Mouse (Mus musculus) liver, embryonic 14.5 days (tissue): Measurements from ENCODE around the gene Parvg. TPM values are rescaled to one million over a fixed set of nuclear protein-coding genes. Genes with fewer than 3 reads are reported as not detected.
A peak's percentile ranks its signal among the peaks of the same experiment; 100 is the strongest.

ENCODE experiments used
- ATAC-seq: fragments of 200-750 bp; cut with Nextera tagmentation; 2 replicates; pipeline ENCODE4 v1.8.0; 2017; ENCODE audit warnings: moderate number of reproducible peaks, mild to moderate bottlenecking, moderate library complexity; ENCODE audit not compliant: insufficient read depth
- DNase-seq, 3 experiments: peaks; one replicate each; pipeline ENCODE4 v3.0.0-alpha.2; 2012 to 2013; ENCODE audit warnings: low read depth in 3 of 3, low spot score in 3 of 3
- H3K27ac ChIP-seq: fragments of 300-500 bp; sonication (generic); 2 replicates; pipeline ENCODE4 v1.5.1; 2014; ENCODE audit warnings: moderate library complexity, mild to moderate bottlenecking, control low read depth, inconsistent platforms
- H3K27me3 ChIP-seq: fragments of 300-500 bp; sonication (generic); 2 replicates; pipeline ENCODE4 v1.6.1; 2014; ENCODE audit warnings: mild to moderate bottlenecking, low read length, moderate library complexity; ENCODE audit not compliant: control insufficient read depth, insufficient read depth
- H3K36me3 ChIP-seq: fragments of 300-500 bp; sonication (generic); replicated peaks from 2 replicates; pipeline ENCODE4 v1.6.1; 2014; ENCODE audit warnings: low read depth; ENCODE audit not compliant: control insufficient read depth, insufficient read depth
- H3K4me1 ChIP-seq, 2 experiments: fragments of 200-500 bp in 1 of 2; fragments of 300-500 bp in 1 of 2; sonication (generic) in 1 of 2; replicated peaks; 2 replicates each; pipeline ENCODE4 v1.6.1; 2012 to 2014; ENCODE audit warnings: antibody characterized with exemption in 1 of 2, inconsistent platforms in 1 of 2, low read length in 1 of 2; ENCODE audit not compliant: control insufficient read depth in 2 of 2, insufficient read depth in 2 of 2
- H3K4me2 ChIP-seq: fragments of 300-500 bp; sonication (generic); 2 replicates; pipeline ENCODE4 v1.6.1; 2014; ENCODE audit warnings: low read depth, mild to moderate bottlenecking, control low read depth, moderate library complexity
- H3K4me3 ChIP-seq, 2 experiments: fragments of 200-500 bp in 1 of 2; fragments of 300-500 bp in 1 of 2; sonication (generic) in 1 of 2; 2 replicates each; pipeline ENCODE4 v1.5.1; 2012 to 2014; ENCODE audit warnings: low read depth in 2 of 2, low read length in 2 of 2, mild to moderate bottlenecking in 2 of 2, control low read depth in 1 of 2, inconsistent platforms in 1 of 2, moderate library complexity in 1 of 2; ENCODE audit not compliant: insufficient read depth in 1 of 2
- H3K9ac ChIP-seq: fragments of 300-500 bp; sonication (generic); replicated peaks from 2 replicates; pipeline ENCODE4 v1.6.1; 2014; ENCODE audit warnings: mild to moderate bottlenecking, control low read depth, moderate library complexity
- H3K9me3 ChIP-seq: fragments of 300-500 bp; sonication (generic); 2 replicates; pipeline ENCODE4 v1.6.1; 2016; ENCODE audit warnings: low read length, mixed read lengths; ENCODE audit not compliant: control insufficient read depth
- CTCF ChIP-seq: IDR thresholded peaks from 2 replicates; pipeline ENCODE4 v1.5.1; 2016; ENCODE audit warnings: antibody characterized with exemption, low read depth, control low read depth
- EP300 ChIP-seq: IDR thresholded peaks from 2 replicates; pipeline ENCODE4 v1.6.1; 2016; ENCODE audit warnings: antibody characterized with exemption, low read depth
- WGBS: fragments of 180-500 bp; shearing (Covaris S2); extraction: QIAGEN DNeasy Blood & Tissue Kit; methylation state at CpG from one replicate; pipeline ENCODE4 v1.1.7; 2014; ENCODE audit not compliant: insufficient replicate concordance; 5-methylcytosine and 5-hydroxymethylcytosine counted together
- polyA plus RNA-seq, 2 experiments: library from polyadenylated mRNA; depleted of rRNA in 1 of 2; stranded (reverse) in 1 of 2; unstranded in 1 of 2; fragments of >200 nt; fragmentation: Nextera tagmentation in 1 of 2; extraction: Ambion mirVana in 1 of 2; gene quantifications; 2 replicates each; pipeline versions ENCODE4 v1.2.1 to v1.2.3; 2012 to 2014

Parvg gene
- polyA plus RNA-seq (2012; rRNA removed): 7.6 and 8.3 TPM in 2 replicates
- polyA plus RNA-seq (2014; fragmentation: Nextera tagmentation; extraction: Ambion mirVana): 6.6 and 7.6 TPM in 2 replicates

DNA sequence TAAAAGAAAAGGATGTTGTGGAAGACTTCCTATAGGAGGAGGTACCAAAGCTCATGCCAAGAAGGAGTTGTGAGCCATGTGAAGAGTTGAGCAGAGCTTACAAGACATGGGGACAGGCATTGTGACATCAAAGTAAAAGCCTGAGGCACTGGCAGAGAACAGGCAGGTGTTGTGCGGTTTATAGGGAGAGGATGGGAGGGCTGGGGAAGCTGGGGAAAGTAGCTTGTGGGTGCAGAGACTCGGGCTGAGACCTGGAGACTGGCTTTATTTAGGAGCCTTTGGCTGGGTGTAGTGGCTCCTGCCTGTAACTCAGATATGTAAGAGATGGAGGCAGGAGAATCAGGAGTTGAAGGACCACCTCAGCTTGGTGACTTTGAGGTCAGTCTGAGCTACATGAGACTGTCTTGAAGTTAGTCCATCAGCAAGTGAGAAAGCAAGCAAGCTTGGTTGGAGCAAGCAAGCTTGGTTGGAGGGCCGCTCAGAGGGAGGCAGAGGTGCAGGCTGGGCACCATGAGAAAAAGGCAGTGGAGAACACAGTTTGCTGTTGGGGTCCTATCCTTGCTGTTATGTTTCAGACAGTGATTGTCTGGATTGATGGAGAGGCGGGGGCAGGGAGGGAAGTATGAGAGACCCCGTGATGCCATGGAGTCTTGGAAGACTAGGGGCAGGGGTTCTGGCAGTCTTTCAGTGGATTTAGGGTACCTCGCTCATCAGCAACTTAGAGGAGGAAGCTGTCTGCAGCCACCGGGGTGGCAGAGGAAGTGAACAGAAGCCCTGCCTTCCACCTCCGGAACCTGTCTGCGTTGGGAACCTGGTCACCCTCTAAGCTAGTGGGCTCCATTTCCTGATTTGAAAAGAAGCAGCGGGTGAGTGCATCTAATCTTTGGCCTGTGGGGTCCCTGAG, at the start of gene Parvg:
Gene Parvg (plus strand): TSS at position 61 of the 904 bp plus-strand sequence.
- WGBS: 31% methylated on average over 10 of the region's 10 CpGs
- Histone ChIP-seq H3K4me3 (peak within 1 kb of the TSS; percentile 41 to 46), H3K4me2 (peak within 1 kb of the TSS; percentile 50), H3K9me3 (no peaks in the 10 kb centered on the region), H3K27me3 (no peaks in the 10 kb centered on the region), H3K4me1 (0 out of 4 replicates have a peak, but pooled peaks cover 0 to 2% of the 10 kb centered on the region in 2 experiments), H3K27ac (no peak within 1 kb of the TSS; the same call in 1 of the 2 replicates), H3K36me3 (no peaks in the 10 kb centered on the region), H3K9ac (no peak within 1 kb of the TSS; the same call in 1 of the 2 replicates)
- ATAC-seq (no peak), DNase-seq (no peak)
- TF ChIP-seq EP300 (no peak), CTCF (no peak)

DNA sequence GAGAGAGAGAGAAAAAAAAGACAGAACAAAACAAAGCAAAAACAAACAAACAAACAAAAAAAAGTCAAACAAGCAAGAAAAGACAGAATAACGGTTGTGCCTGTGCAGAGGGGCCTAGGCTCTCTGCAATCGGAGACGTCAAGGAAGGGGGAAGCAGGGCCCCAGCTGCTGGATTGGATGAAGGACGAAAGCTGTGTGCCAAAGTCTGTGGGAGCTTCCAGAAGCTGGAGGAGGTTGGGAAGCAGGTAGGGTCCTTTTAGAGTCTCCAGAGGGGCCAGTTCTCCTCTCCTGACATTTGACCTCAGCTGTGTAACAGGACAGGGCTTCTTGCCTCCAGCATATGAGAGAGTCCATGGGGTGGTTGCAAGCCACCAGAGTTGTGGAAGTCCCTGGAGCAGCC, 47.8 kb upstream of the Parvg start:
- Histone ChIP-seq H3K4me1 (no peaks in the 10 kb centered on the region), H3K27ac (no peak overlapping the region), H3K36me3 (no peaks in the 10 kb centered on the region; the same call in 1 of the 2 replicates), H3K4me3 (no peak overlapping the region), H3K4me2 (no peak overlapping the region), H3K9ac (no peak overlapping the region), H3K27me3 (no peaks in the 10 kb centered on the region), H3K9me3 (no peaks in the 10 kb centered on the region)
- DNase-seq (no peak), ATAC-seq (no peak)
- WGBS: 67% methylated on average over 4 of the region's 4 CpGs
- no peak for TF ChIP-seq CTCF

DNA sequence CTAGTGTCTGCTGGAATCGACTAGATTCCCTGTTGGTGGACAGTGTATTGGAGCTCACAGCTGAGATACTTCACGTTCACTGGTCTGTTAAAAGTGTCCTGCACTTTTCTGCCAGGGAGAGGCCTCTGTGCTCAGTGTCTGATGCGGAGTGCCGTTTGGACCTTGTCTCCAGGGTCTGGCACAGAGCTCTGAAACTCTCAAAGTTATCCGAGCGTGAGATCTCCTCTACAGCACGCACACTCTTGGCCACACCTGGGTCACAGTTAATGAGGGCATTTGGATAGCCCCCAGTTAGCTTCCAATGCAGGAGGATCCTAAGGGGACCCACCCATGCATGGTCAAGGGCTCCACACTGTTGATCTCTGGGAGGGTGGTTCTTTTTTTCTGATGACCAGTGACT, 45.7 kb upstream of the Parvg start:
- TF ChIP-seq CTCF: no peak
- TF ChIP-seq EP300: no peak
- Histone ChIP-seq H3K9ac (no peak overlapping the region), H3K4me3 (no peak overlapping the region), H3K27ac (no peak overlapping the region), H3K4me2 (no peak overlapping the region), H3K9me3 (no peaks in the 10 kb centered on the region), H3K36me3 (no peaks in the 10 kb centered on the region; the same call in 1 of the 2 replicates), H3K4me1 (no peaks in the 10 kb centered on the region), H3K27me3 (no peaks in the 10 kb centered on the region)
- ATAC-seq (no peak), DNase-seq (no peak)
- WGBS: 74% methylated on average over 7 of the region's 7 CpGs

DNA sequence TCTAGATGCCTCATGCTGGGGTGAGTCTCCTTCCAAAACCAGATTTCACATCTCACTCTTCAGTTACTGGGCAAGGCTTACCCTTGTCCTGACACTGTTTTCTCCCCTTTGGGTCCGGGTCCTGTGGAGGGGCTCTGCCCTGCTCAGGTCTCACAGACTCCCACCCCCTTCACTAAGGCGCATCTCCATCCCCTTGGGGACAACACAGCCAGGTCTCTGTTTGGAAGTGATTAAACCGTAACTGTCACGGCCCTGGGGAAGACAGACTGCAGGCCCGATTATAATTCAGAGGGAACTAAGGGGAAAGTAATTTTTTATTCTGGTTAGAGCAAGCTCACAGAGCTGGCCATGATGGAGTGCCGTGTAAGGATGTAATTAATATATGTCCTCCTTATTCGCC, 45.2 kb upstream of the Parvg start:
- H3K9me3 ChIP-seq: no peaks in the 10 kb centered on the region
- H3K27ac ChIP-seq: no peak overlapping the region
- H3K9ac ChIP-seq: no peak overlapping the region
- WGBS: 75% methylated on average over 7 of the region's 7 CpGs
- no peak overlapping the region for H3K4me2 ChIP-seq
- H3K27me3 ChIP-seq: no peaks in the 10 kb centered on the region
- H3K4me1 ChIP-seq: no peaks in the 10 kb centered on the region
- no peaks in the 10 kb centered on the region for H3K36me3 ChIP-seq
- ATAC-seq (no peak), DNase-seq (no peak)
- TF ChIP-seq CTCF (no peak), EP300 (no peak)
- H3K4me3 ChIP-seq: no peak overlapping the region

DNA sequence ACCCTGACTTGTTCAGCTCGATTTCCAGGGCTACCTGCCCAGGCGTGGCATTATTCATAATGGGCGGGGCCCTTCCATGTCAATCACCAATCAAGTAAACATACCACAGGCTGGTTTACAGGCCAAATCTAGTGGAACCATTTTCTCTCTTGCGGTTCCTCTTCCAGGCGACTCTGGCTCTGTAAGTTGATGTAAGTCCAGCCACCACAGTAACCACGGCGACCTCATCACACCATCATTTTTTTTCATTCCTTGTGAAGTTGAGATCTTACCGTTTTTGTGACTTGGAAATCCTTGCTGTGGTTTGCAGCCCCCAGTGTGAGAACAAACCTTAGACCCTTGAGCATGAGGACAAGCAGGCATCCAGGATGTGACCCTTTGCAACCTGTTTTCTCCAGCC, 43.5 kb upstream of the Parvg start:
- H3K4me3 ChIP-seq: no peak overlapping the region
- H3K9ac ChIP-seq: no peak overlapping the region
- H3K9me3 ChIP-seq: no peaks in the 10 kb centered on the region
- H3K36me3 ChIP-seq: no peaks in the 10 kb centered on the region
- no peak overlapping the region for H3K4me2 ChIP-seq
- H3K4me1 ChIP-seq: no peaks in the 10 kb centered on the region
- H3K27me3 ChIP-seq: no peaks in the 10 kb centered on the region
- no peak for ATAC-seq
- DNase-seq: no peak
- TF ChIP-seq CTCF: no peak
- no peak for TF ChIP-seq EP300
- H3K27ac ChIP-seq: no peak overlapping the region
- WGBS: 51% methylated on average over 8 of the region's 8 CpGs
